Mouse (Mus musculus): Measurements from ENCODE around the gene Amotl1.

- TF ChIP-seq CTCF (IDR thresholded peaks at IDR 0.05; ENCODE audit: low read depth, low read length) (no peak), POLR2A (IDR thresholded peaks at IDR 0.05; ENCODE audit: extremely low read depth, insufficient read depth, low read length) (no peak)
Observed at GRCm38 (mm10) chr9:14590666-14591065, 54.2 kb downstream of the Amotl1 start.

Data from liver, adult 2 months (tissue).